Mouse (Mus musculus): Measurements from ENCODE around the gene Commd8.

DNA sequence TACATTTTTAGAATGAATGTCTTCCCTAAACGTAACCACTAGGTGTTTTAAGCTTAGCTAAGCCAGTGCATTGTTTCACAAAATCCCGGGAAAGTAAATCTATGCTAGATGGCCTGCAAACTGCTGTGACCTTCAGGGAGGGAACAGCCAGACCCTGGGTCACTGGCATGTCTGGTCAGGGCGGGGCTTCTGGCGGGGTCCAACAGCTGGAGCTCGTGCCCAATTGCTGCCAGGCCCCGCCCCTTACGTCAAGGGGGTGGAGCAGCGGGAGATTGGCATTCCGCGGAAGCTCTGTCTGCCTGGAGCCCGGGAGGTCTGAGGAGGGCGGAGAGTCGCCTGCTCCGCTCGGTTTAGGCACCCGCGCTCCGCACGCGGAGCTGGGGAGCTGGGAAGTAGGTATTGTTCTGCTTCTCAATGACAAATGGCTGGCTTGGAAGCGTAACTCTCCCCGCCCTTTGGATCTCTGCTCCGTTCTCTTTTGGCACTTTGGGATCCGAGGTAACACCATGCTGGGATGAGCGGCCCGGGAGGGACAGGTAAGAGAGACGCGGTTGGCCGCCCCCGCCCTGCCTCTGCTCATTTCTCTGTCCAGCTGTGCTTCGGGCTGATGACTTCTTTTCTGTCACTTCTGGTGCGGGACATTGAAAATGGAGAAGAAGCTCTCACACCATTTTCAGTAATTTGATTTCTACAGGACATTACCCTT lies 35.2 kb upstream of the Commd8 start:
- TF ChIP-seq CTCF (IDR thresholded peaks at IDR 0.05; ENCODE audit: low read depth, low read length) (no peak), EP300 (IDR thresholded peaks at IDR 0.05; ENCODE audit: insufficient read depth, low read depth, low read length) (0 out of 2 replicates have a peak, but pooled peaks have one; percentile 14)
